Mouse (Mus musculus): ENCODE measurements at regions not wholly inside any gene's neighbourhood (a gene's known extent, or its start where the extent isn't known, plus 50 kb on each side); places are given as distances from the start of the nearest gene placed in this dataset.
"Not testable (repeated sequence)": the region's sequence is repeated elsewhere in the genome, so short reads cannot be mapped to it uniquely, and the experiment has no call there.

DNA sequence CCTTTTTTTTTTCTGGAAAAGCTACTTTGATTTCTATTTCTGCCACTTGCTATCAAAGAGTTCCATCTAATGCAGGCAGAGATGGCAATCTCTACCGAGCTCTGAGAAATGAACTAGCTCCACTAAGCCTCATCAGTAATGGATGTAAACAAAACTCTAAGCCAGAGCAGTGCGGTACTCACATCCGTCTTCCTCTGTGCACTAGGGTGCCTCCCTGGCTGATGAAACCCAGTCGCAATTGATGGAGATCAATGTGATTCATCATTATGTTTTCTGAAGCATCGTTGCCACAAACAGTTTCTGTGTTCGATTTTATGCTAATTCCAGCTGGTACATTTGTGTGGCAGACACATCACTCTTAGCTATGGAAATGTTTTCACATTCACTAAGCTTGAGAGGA, 206.8 kb upstream of the Btg1 start:
- Histone ChIP-seq H3K27me3 (no peaks in the 10 kb centered on the region), H3K4me2 (replicated peaks) (no peak overlapping the region), H3K4me3 (replicated peaks) (no peak overlapping the region), H3K27ac (no peak overlapping the region), H3K4me1 (replicated peaks) (no peaks in the 10 kb centered on the region), H3K9ac (replicated peaks) (no peak overlapping the region), H3K36me3 (no peaks in the 10 kb centered on the region), H3K9me3 (no peaks in the 10 kb centered on the region)
- ATAC-seq: no peak
- 79% methylated on average over 6 of the region's 6 CpGs for WGBS

DNA sequence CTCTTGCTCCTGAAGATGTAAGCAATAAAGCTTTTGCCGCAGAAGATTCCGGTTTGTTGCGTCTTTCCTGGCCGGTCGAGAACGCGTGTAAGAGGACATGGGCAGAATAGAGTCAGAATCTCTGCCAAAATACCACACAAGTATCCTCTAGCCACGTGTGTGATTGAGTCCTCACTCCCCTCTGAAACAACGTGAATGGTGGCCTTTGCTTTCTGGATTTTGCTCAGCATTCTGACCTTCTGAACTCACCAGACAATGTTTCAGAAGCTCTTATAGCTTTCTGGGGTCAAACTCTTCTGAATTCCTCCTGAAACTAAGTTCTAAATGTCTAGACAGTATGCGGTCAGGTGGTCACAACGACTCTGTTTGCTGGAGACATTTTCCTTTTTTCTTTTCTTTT, 202.0 kb upstream of the Btg1 start:
- no peak overlapping the region for H3K9ac ChIP-seq (replicated peaks)
- ATAC-seq: no peak
- H3K4me3 ChIP-seq (replicated peaks): no peak overlapping the region
- no peak overlapping the region for H3K27ac ChIP-seq
- 89% methylated on average over 11 of the region's 11 CpGs for WGBS
- H3K4me2 ChIP-seq (replicated peaks): no peak overlapping the region
- no peaks in the 10 kb centered on the region for H3K36me3 ChIP-seq
- H3K4me1 ChIP-seq (replicated peaks): no peaks in the 10 kb centered on the region
- H3K27me3 ChIP-seq: no peaks in the 10 kb centered on the region
- H3K9me3 ChIP-seq: no peaks in the 10 kb centered on the region

DNA sequence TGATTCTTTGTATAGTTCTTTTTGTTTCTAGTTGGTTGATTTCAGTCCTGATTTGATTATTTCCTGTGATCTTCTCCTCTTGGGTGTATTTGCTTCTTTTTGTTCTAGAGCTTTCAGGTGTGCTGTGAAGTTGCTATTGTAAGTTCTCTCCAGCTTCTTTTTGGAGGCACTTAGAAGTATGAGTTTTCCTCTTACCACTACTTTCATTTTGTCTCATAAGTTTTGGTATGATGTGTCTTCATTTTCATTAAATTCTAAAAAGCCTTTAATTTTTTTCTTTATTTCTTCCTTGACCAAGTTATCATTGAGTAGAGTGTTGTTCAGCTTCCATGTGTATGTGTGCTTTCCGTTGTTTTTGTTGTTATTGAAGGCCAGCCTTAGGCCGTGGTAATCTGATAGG, 195.3 kb upstream of the Btg1 start:
- not testable (repeated sequence) for H3K4me1 ChIP-seq (replicated peaks); H3K9ac ChIP-seq (replicated peaks); ATAC-seq; H3K9me3 ChIP-seq; H3K27ac ChIP-seq; H3K4me2 ChIP-seq (replicated peaks); H3K27me3 ChIP-seq; H3K4me3 ChIP-seq (replicated peaks); H3K36me3 ChIP-seq
- WGBS: 95% methylated on average over 2 of the region's 2 CpGs

DNA sequence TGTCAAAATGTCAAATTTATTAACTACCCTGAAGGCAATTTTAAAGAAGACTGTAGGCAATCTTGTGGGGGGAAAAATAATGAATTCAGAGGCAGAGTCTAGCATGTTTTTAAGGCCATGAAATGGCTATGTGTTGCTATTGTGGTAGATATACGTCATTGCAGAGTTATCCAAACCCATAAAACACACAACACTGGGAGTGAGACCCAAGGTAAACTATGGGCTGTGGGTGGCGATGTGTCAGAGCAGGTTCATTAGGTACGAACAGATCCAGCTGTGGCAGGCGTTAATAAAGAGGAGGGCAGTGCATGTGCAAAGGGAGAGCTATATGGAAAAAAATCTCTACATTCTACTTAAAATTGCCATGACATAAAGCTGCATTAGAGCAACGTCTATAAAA, 189.4 kb upstream of the Btg1 start:
- Histone ChIP-seq H3K9ac (replicated peaks) (no peak overlapping the region), H3K4me3 (replicated peaks) (no peak overlapping the region), H3K4me1 (replicated peaks) (no peaks in the 10 kb centered on the region), H3K4me2 (replicated peaks) (no peak overlapping the region), H3K9me3 (no peaks in the 10 kb centered on the region), H3K27me3 (no peaks in the 10 kb centered on the region), H3K27ac (no peak overlapping the region), H3K36me3 (no peaks in the 10 kb centered on the region)
- no peak for ATAC-seq
- 91% methylated on average over 5 of the region's 5 CpGs for WGBS

DNA sequence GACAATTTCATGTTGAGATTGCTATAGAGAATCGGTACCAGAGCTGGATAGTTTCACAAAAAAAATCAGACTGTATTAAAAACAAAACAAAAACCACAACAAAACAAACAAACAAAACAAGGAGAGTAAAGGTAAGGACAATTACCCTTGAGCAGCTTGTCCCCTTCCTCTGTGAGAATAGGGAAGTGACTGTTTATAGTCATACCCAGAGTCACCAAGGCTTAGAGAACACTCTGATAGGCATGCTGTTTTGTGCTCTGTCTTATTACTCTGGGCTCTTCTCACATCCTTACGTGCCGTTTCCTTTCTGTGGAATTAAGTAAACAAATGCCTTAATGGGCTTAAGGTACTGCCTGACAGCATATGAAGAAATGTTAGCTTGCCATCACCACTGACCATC, 186.7 kb upstream of the Btg1 start:
- no peaks in the 10 kb centered on the region for H3K9me3 ChIP-seq
- no peak overlapping the region for H3K4me2 ChIP-seq (replicated peaks)
- no peak overlapping the region for H3K9ac ChIP-seq (replicated peaks)
- no peak overlapping the region for H3K4me3 ChIP-seq (replicated peaks)
- H3K36me3 ChIP-seq: no peaks in the 10 kb centered on the region
- no peaks in the 10 kb centered on the region for H3K27me3 ChIP-seq
- WGBS: 85% methylated on average over 3 of the region's 3 CpGs
- no peak overlapping the region for H3K27ac ChIP-seq
- no peaks in the 10 kb centered on the region for H3K4me1 ChIP-seq (replicated peaks)
- no peak for ATAC-seq

DNA sequence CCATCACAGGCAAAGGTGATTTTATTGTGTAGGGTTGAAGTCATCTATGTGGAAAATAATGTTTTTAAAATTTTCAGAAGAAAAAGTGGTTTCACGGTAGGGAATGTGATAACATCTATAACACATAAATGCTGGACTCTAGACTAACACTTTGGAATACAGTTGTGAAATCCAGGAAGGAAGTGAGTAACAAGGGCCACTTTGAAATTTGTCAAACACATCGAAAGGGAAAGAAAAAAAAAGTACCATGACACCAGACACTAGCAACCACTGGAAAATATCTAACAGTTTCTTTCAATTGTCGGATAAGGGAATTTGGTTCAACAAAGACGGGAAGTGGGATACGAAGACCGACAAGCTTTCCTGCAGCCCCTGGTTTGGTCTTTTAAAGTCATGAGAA, 181.7 kb upstream of the Btg1 start:
- no peak overlapping the region for H3K27ac ChIP-seq
- no peak overlapping the region for H3K4me3 ChIP-seq (replicated peaks)
- WGBS: 90% methylated on average over 6 of the region's 6 CpGs
- no peaks in the 10 kb centered on the region for H3K4me1 ChIP-seq (replicated peaks)
- H3K4me2 ChIP-seq (replicated peaks): no peak overlapping the region
- no peaks in the 10 kb centered on the region for H3K36me3 ChIP-seq
- H3K9ac ChIP-seq (replicated peaks): no peak overlapping the region
- H3K27me3 ChIP-seq: no peaks in the 10 kb centered on the region
- no peak for ATAC-seq
- H3K9me3 ChIP-seq: no peaks in the 10 kb centered on the region

DNA sequence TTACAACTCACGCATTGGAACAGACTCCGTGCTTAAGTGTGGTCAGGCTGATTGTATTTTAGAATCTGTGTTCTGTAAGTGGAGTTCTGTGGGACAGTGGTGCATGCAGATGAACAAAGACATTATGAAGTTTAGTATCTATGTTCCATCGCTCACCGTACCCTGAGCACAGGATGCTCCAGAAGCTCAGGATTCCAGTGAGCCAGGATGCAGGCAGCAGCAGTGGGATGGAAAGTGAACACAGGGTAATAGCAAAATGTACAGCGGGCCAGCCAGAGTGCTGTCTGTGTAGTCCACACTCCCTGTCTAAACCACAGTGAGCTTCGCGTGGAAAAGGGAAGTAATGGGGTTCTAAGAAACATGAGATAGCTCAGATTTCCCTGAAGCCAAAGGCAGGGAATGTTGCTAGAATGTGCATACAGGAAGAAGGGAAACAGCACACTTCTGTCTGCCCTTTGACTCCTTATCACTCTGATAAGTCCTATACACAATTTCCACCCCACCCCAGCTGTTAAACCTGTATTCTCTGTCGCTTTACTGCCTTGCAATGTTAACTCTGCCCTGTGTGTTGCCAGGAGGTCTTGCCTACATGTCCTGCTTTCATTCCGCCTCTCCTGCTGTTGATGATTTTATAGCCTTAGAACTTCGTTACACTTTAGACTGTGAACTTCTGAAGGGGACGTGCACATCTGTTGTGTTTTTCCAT, 178.3 kb upstream of the Btg1 start:
- ATAC-seq: no peak
- 95% methylated on average over 11 of the region's 11 CpGs for WGBS
- no peak overlapping the region for H3K27ac ChIP-seq
- no peak overlapping the region for H3K9ac ChIP-seq (replicated peaks)
- H3K4me2 ChIP-seq (replicated peaks): no peak overlapping the region
- no peaks in the 10 kb centered on the region for H3K27me3 ChIP-seq
- H3K4me1 ChIP-seq (replicated peaks): no peaks in the 10 kb centered on the region
- no peaks in the 10 kb centered on the region for H3K36me3 ChIP-seq
- H3K4me3 ChIP-seq (replicated peaks): no peak overlapping the region
- no peaks in the 10 kb centered on the region for H3K9me3 ChIP-seq

DNA sequence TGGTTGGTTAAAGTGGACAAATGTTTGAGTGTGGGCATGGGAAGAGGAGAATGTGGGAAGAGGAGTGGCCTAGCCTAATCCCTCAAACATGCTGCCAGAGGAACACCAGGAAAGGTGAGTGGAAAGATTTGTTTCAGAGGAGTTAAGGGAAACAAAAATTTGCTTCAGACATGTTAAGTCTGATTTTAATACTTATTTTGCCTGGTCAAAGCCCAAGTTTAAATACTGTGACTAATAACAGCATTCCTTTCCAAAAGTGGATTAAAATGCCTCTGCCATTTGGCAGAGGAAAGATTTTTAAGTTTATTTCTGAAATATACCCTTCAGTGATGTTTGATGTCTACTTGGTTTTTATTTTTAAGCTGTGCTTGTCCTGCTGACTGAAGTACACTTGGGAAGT, 174.6 kb upstream of the Btg1 start:
- no peak for ATAC-seq
- no peak overlapping the region for H3K4me3 ChIP-seq (replicated peaks)
- H3K4me1 ChIP-seq (replicated peaks): no peaks in the 10 kb centered on the region
- no peak overlapping the region for H3K27ac ChIP-seq
- H3K27me3 ChIP-seq: no peaks in the 10 kb centered on the region
- no peaks in the 10 kb centered on the region for H3K9me3 ChIP-seq
- no peak overlapping the region for H3K9ac ChIP-seq (replicated peaks)
- H3K36me3 ChIP-seq: no peaks in the 10 kb centered on the region
- no peak overlapping the region for H3K4me2 ChIP-seq (replicated peaks)

DNA sequence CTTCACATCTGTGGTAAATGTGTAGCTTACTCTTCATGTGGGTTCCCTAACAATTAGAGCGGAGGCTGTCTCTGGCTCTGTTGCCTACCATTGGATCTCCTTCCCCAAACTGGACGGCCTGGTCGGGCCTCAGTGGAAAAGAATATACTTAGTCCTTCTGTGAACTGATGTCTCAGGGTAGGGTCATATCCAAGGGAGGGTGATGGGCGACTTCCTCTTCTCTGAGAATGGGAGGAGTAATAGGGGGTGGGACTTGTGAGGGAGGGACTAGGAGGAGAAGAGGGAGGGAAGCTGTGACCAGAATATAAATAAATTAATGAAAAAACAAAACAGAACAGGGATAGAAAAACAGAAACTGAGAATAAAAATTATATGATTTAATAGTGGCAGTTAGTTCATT, 166.5 kb upstream of the Btg1 start:
- Histone ChIP-seq H3K27ac (no peak overlapping the region), H3K4me2 (replicated peaks) (no peak overlapping the region), H3K4me1 (replicated peaks) (no peaks in the 10 kb centered on the region), H3K27me3 (no peaks in the 10 kb centered on the region), H3K9me3 (no peaks in the 10 kb centered on the region), H3K9ac (replicated peaks) (no peak overlapping the region), H3K4me3 (replicated peaks) (no peak overlapping the region), H3K36me3 (no peaks in the 10 kb centered on the region)
- no peak for ATAC-seq
- 99% methylated on average over 4 of the region's 4 CpGs for WGBS

DNA sequence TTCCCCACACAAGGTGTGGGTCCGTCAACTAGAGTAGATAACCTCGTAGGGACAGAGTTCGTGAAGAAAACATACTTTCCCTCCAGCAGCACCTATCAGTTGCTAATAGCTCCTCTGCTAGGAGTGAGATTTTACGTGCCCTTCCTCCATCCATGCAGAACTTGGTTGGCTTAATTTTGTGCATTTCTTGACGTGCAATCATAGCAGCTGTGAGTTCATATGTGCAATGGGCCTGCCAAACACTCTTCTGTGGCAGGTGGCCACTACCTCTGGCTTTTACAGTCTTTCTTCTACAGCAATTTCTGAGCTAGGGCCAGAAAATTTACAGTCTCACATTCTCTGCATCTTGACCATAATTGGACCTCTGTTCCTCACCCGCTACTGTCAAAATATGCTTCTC, 161.9 kb upstream of the Btg1 start:
- ATAC-seq: no peak
- Histone ChIP-seq H3K9me3 (no peaks in the 10 kb centered on the region), H3K27me3 (no peaks in the 10 kb centered on the region), H3K36me3 (no peaks in the 10 kb centered on the region), H3K4me3 (replicated peaks) (no peak overlapping the region), H3K4me2 (replicated peaks) (no peak overlapping the region), H3K27ac (no peak overlapping the region), H3K4me1 (replicated peaks) (0 out of 2 replicates have a peak, but pooled peaks cover 3% of the 10 kb centered on the region), H3K9ac (replicated peaks) (no peak overlapping the region)
- 92% methylated on average over 6 of the region's 6 CpGs for WGBS

DNA sequence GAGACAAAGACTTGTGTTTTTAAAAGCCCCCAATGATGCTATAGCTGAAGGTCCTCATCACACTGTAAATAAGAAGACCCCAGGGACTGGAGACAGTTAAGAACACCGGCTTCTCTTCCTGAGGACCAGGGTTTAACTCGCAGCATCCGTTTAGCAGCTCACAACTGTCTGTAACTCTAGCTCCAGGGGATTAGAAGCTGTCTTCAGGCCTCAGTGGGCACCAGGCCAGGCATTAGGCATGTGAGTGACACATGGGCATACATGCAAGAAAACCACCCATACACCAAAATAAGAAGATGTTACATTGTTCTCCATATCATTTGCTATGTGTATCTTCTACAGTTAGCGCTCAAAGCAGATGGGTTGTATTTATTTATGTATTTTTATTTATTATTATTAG, 158.3 kb upstream of the Btg1 start:
- Histone ChIP-seq H3K36me3 (no peaks in the 10 kb centered on the region), H3K4me3 (replicated peaks) (no peak overlapping the region), H3K27me3 (no peaks in the 10 kb centered on the region), H3K4me1 (replicated peaks) (peaks cover 13% of the 10 kb centered on the region), H3K9ac (replicated peaks) (no peak overlapping the region), H3K27ac (no peak overlapping the region), H3K9me3 (no peaks in the 10 kb centered on the region), H3K4me2 (replicated peaks) (no peak overlapping the region)
- no peak for ATAC-seq
- WGBS: 56% methylated on average over 4 of the region's 4 CpGs

DNA sequence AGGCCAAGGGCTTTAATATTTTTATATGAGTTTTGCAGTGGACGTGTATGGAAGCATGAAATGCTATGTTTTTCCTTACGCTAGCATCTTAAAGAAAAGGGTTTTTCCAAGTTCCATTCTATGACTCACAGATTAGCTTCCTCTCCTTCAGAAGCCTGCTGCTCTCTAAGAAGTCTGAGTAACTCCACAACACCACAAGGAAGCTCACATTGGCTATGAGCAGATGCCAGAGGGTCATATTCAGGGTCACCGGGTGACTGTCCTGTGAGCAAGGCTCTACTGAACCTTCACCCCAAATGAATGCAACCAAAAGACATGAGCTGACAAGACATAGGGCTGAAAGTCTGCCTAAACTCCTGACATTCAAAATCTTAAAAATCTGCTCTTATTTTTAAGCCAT, 157.6 kb upstream of the Btg1 start:
- Histone ChIP-seq H3K4me1 (replicated peaks) (peaks cover 13% of the 10 kb centered on the region), H3K4me3 (replicated peaks) (no peak overlapping the region), H3K27me3 (no peaks in the 10 kb centered on the region), H3K4me2 (replicated peaks) (no peak overlapping the region), H3K36me3 (no peaks in the 10 kb centered on the region), H3K27ac (no peak overlapping the region), H3K9me3 (no peaks in the 10 kb centered on the region), H3K9ac (replicated peaks) (no peak overlapping the region)
- ATAC-seq: no peak
- 83% methylated on average over 3 of the region's 3 CpGs for WGBS

DNA sequence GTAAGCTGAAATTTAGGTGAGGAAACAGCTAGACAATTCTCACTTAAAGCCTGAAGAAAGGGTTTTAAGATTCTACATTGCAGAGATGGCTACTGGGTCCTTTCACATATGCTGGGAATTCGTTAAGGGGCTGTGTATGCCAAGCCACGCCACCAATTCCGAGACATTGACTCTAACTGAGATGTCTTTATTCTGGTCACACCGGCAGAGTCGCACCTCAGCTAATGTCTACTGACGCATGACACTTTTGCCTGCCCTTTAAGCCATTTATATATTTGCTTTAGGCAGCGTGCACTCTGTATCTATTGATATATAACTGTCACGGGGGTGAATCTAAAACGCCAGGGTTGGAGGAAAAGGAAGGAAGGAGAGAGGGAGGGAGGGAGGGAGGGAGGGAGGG, 156.7 kb upstream of the Btg1 start:
- no peak overlapping the region for H3K27ac ChIP-seq
- H3K4me3 ChIP-seq (replicated peaks): no peak overlapping the region
- peak overlapping the region; percentile 32 for H3K4me2 ChIP-seq (replicated peaks)
- peak; percentile 45 for ATAC-seq
- H3K36me3 ChIP-seq: no peaks in the 10 kb centered on the region
- H3K4me1 ChIP-seq (replicated peaks): peaks cover 13% of the 10 kb centered on the region
- WGBS: 20% methylated on average over 9 of the region's 9 CpGs
- no peaks in the 10 kb centered on the region for H3K9me3 ChIP-seq
- H3K27me3 ChIP-seq: no peaks in the 10 kb centered on the region
- no peak overlapping the region for H3K9ac ChIP-seq (replicated peaks)
